Mouse (Mus musculus) bone marrow macrophage, adult 2 months (primary cell): ENCODE results near the gene Mia3.

Source experiments
- CTCF ChIP-seq: IDR thresholded peaks from 2 replicates; pipeline ENCODE4 v1.5.1; 2012; ENCODE audit warnings: low read depth, mild to moderate bottlenecking, low read length, moderate library complexity
- POLR2A ChIP-seq: IDR thresholded peaks from 2 replicates; pipeline ENCODE4 v1.6.1; 2012; ENCODE audit warnings: mild to moderate bottlenecking, low read depth, low read length, borderline replicate concordance

GRCm38 (mm10) chr1:183366361-183366760 lies 3.0 kb downstream of the Mia3 start:
- no peak for TF ChIP-seq POLR2A
- no peak for TF ChIP-seq CTCF
